Mouse (Mus musculus) midbrain, embryonic 11.5 days (tissue): ENCODE measurements around the gene Glis2. TPM values are rescaled to one million over a fixed set of nuclear protein-coding genes. Genes with fewer than 3 reads are reported as not detected.

Source experiments
- ATAC-seq: fragments of 200-750 bp; cut with Nextera tagmentation; 2 replicates; pipeline ENCODE4 v1.8.0; 2017; ENCODE audit warnings: moderate TSS enrichment, moderate library complexity; ENCODE audit not compliant: low FRiP score
- DNase-seq: peaks from one replicate; pipeline ENCODE4 v3.0.0; 2015; ENCODE audit warnings: low spot score; ENCODE audit errors: missing footprints
- H3K27ac ChIP-seq: fragments of 300-500 bp; sonication (generic); 2 replicates; pipeline ENCODE4 v1.5.1; 2014; ENCODE audit warnings: low read depth, low read length
- H3K27me3 ChIP-seq: fragments of 300-500 bp; sonication (generic); 2 replicates; pipeline ENCODE4 v1.6.1; 2014; ENCODE audit warnings: mild to moderate bottlenecking, low read length, moderate library complexity, mixed read lengths; ENCODE audit not compliant: control insufficient read depth, insufficient read depth
- H3K36me3 ChIP-seq: fragments of 300-500 bp; sonication (generic); 2 replicates; pipeline ENCODE4 v1.6.1; 2014; ENCODE audit warnings: mild to moderate bottlenecking, low read length, moderate library complexity, mixed read lengths; ENCODE audit not compliant: control insufficient read depth, insufficient read depth
- H3K4me1 ChIP-seq: fragments of 300-500 bp; sonication (generic); 2 replicates; pipeline ENCODE4 v1.6.1; 2014; ENCODE audit warnings: low read length; ENCODE audit not compliant: control insufficient read depth, insufficient read depth
- H3K4me2 ChIP-seq: fragments of 300-500 bp; sonication (generic); 2 replicates; pipeline ENCODE4 v1.6.1; 2014; ENCODE audit warnings: mild to moderate bottlenecking, moderate library complexity
- H3K4me3 ChIP-seq: fragments of 300-500 bp; sonication (generic); 2 replicates; pipeline ENCODE4 v1.5.1; 2014; ENCODE audit warnings: low read depth, low read length
- H3K9ac ChIP-seq: fragments of 300-500 bp; sonication (generic); 2 replicates; pipeline ENCODE4 v1.6.1; 2014; ENCODE audit warnings: low read length
- H3K9me3 ChIP-seq: fragments of 300-500 bp; sonication (generic); 2 replicates; pipeline ENCODE4 v1.6.1; 2016; ENCODE audit warnings: low read length; ENCODE audit not compliant: control insufficient read depth
- WGBS: fragments of 180-500 bp; shearing (Covaris S2); extraction: QIAGEN DNeasy Blood & Tissue Kit; methylation state at CpG from one replicate; pipeline ENCODE4 v1.1.7; 2014; 5-methylcytosine and 5-hydroxymethylcytosine counted together
- polyA plus RNA-seq: library from polyadenylated mRNA; unstranded; fragments of >200 nt; fragmentation: Nextera tagmentation; extraction: Ambion mirVana; gene quantifications from 2 replicates; pipeline ENCODE4 v1.2.1, GENCODE M21; 2014

Gene Glis2
- polyA plus RNA-seq, 1 experiment from 2014 or later: 27.2 TPM

DNA sequence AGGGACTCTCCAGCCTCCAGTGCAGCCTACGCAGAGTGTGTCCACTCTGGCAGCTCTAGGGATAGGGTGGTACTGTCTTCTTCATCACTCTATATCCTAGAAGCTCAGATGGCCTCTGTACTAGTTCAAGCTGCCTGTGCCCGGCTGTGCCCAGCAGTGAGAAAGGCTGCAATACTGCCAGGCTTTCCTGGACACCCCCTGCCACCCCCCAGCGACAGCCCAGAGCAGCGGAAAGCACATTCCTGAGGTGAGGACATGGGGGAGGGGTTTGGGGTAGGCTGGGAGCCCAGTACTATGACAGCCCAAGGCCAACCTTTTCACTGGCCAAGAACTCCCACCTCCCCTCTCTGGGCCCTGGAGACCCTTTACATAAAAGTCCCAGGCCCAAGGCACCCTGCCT is 41.2 kb downstream of the Glis2 start:
- Histone ChIP-seq H3K9ac (no peak overlapping the region), H3K27me3 (no peaks in the 10 kb centered on the region), H3K36me3 (no peaks in the 10 kb centered on the region), H3K27ac (no peak overlapping the region), H3K4me1 (peaks cover 5% of the 10 kb centered on the region), H3K4me2 (no peak overlapping the region), H3K4me3 (no peak overlapping the region), H3K9me3 (no peaks in the 10 kb centered on the region)
- WGBS: 67% methylated on average over 4 of the region's 4 CpGs
- DNase-seq (no peak), ATAC-seq (no peak)

DNA sequence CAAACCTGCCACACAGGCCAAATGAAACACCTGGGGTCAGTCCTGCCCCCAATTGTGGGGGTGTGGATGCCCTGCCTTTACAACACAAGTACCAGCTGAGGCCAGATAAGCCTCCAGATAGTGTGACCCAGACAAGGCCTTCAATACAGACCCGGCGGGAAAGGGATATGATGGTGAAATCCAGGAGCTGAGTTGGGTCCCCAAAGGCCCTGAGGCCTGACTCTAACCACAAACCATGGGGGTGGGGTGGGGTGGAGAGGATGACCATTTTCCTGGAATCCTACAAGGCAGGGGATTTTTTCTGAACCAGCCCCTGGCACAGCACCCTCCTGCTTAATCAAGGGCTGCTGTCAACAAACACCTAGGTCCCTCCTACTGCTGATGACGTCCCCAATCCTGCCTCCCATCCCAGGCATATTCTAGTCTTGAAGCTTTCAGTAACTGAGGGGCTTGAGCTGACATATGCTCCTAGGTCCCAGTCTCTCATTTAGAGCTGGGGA is 44.4 kb downstream of the Glis2 start:
- peaks cover 12% of the 10 kb centered on the region for H3K4me1 ChIP-seq
- no peak overlapping the region for H3K4me3 ChIP-seq
- WGBS: 90% methylated on average over 3 of the region's 3 CpGs
- H3K27me3 ChIP-seq: no peaks in the 10 kb centered on the region
- no peak overlapping the region for H3K9ac ChIP-seq
- ATAC-seq (no peak), DNase-seq (no peak)
- H3K27ac ChIP-seq: no peak overlapping the region
- H3K36me3 ChIP-seq: no peaks in the 10 kb centered on the region
- no peaks in the 10 kb centered on the region for H3K9me3 ChIP-seq
- H3K4me2 ChIP-seq: no peak overlapping the region

DNA sequence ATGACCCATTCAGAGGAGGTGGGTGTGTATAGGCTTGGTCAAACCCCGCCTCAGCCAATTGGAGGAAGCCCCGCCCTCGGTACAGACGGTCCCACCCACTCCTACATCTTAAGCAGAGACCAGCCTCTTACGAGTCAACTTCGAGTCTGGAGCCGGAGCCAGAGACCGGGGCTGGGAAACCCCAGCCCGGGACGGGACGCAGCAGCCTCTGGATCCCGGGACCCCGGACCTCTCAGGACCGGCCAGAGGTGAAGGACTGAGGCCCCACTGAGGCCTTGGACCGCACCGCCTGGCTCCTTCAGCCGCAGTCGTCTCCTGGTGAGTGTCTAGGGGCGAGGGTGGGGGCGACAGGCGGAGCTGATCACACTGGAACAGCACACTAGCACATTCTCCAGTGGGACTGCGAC is 45.3 kb downstream of the Glis2 start, which contains the start of the genes Vasn and Dnaja3:
Vasn (plus strand) TSS at position 111 of the 407 bp plus-strand sequence.
Dnaja3 (plus strand) TSS at position 159 of the 407 bp plus-strand sequence.
- peak within 1 kb of the TSS; percentile 64 for H3K9ac ChIP-seq
- under 1% methylated on average over 22 of the region's 22 CpGs for WGBS
- ATAC-seq: peak; percentile 96
- 0 out of 2 replicates have a peak within 1 kb of the TSS, but pooled peaks have one; percentile 9 for H3K27ac ChIP-seq
- DNase-seq: peak; percentile 97
- H3K4me1 ChIP-seq: peaks cover 12% of the 10 kb centered on the region
- H3K9me3 ChIP-seq: no peaks in the 10 kb centered on the region
- no peaks in the 10 kb centered on the region for H3K36me3 ChIP-seq
- peak within 1 kb of the TSS; percentile 45 for H3K4me3 ChIP-seq
- peak within 1 kb of the TSS; percentile 68 for H3K4me2 ChIP-seq
- no peaks in the 10 kb centered on the region for H3K27me3 ChIP-seq

DNA sequence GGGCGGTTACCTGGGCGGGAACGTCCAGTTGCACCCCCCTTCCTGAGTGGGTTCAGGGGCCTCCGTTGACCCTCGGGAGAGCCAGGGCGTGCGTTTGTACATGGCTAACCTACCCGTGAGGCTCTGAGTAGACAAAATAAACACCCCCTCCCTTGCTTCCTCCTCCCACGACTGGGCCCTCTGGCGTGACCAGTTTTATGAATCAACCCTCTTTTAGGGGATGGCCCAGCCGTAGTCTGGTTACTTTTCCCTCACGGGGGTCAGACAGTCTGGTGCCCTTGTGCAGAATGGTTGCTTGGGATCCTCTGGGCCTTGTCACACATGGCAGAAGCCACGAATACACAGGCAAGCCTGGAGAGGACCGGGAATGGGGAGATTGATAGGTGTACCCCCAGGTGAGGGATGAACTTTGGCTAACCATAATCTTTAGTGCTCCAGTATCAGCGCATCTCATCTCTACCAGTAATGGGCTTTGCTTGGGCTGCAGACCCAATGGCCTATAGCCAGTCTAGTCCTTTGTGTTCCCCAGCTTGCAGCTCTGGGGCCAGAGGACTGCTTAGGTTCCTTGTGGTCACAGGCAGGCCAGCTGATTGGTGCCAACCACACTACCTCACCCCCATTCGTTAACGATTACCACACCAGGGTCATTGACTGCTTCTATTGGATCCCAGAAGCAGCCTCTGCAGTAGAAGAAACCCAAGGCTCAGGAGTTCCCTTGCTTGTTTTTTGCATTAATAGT is 45.9 kb downstream of the Glis2 start:
- peak overlapping the region; percentile 68 for H3K4me2 ChIP-seq
- H3K4me3 ChIP-seq: peak overlapping the region; percentile 45
- H3K4me1 ChIP-seq: peaks cover 12% of the 10 kb centered on the region
- H3K9ac ChIP-seq: peak overlapping the region; percentile 64
- 0 out of 2 replicates have a peak, but pooled peaks have one; percentile 10 for ATAC-seq
- no peaks in the 10 kb centered on the region for H3K36me3 ChIP-seq
- no peak for DNase-seq
- WGBS: 13% methylated on average over 17 of the region's 17 CpGs
- H3K27ac ChIP-seq: 0 out of 2 replicates have a peak overlapping the region, but pooled peaks have one; percentile 9
- H3K9me3 ChIP-seq: no peaks in the 10 kb centered on the region
- H3K27me3 ChIP-seq: no peaks in the 10 kb centered on the region

DNA sequence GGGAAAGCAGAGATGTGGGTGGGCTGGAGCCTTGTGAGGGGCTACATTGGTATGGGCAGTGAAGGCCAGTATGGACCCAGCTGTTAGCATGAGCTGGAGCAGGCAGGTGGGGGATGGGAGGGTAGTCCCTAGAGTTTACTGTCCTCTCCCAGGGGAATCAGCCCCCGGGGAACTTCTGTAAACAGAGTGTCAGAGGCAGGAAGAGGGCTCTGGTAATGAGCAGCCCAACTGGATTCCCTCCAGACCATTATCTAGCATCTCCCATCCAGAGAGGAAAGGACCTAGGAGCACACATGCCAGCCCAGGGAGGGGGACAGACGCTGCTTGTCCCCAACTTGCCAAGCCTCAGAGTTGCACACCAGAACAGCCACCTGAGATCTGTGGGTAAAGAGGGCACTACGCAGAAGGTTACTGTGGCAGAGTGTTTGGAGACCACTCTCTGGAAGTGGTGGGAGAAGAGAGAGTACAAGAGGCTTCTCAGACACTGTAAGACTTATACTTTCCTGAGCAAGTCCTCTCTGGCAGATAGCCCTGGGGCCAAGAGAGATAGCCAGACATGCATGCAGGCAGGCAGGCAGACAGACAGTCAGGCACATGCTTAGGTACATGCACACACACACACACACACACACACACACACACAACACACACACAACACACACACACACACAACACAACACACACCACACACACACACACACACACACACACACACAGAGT is 46.8 kb downstream of the Glis2 start:
- H3K9me3 ChIP-seq: no peaks in the 10 kb centered on the region
- peaks cover 12% of the 10 kb centered on the region for H3K4me1 ChIP-seq
- ATAC-seq (no peak), DNase-seq (no peak)
- H3K27me3 ChIP-seq: no peaks in the 10 kb centered on the region
- no peak overlapping the region for H3K4me3 ChIP-seq
- peak overlapping the region; percentile 64; the same call in 1 of the 2 replicates for H3K9ac ChIP-seq
- 57% methylated on average over 3 of the region's 3 CpGs for WGBS
- peak overlapping the region; percentile 68 for H3K4me2 ChIP-seq
- H3K36me3 ChIP-seq: no peaks in the 10 kb centered on the region
- H3K27ac ChIP-seq: no peak overlapping the region

DNA sequence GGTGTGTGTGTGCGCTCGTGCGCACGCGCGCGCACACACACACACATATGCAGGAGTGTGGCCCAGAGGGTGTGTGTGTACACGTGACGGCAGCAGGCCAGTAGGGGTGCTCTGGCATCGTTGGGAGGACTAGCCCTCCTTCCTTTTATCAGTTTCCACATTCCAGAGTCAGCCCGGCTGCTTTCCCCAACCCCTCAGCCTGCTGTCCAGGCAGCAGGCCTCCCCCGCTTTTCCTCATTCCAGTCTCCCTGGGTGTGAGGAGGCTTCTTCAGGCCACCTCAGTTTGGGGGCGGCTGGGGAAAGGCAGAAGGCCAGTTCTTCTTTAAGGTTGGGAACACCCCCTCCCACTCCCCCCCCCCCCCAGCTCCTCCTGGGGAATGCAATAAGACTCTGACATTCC is 47.7 kb downstream of the Glis2 start:
- DNase-seq (no peak), ATAC-seq (no peak)
- Histone ChIP-seq H3K9me3 (no peaks in the 10 kb centered on the region), H3K36me3 (no peaks in the 10 kb centered on the region; the same call in 1 of the 2 replicates), H3K27me3 (no peaks in the 10 kb centered on the region), H3K27ac (no peak overlapping the region; the same call in 1 of the 2 replicates), H3K4me1 (peaks cover 12% of the 10 kb centered on the region), H3K9ac (no peak overlapping the region; the same call in 1 of the 2 replicates), H3K4me2 (no peak overlapping the region; the same call in 1 of the 2 replicates), H3K4me3 (no peak overlapping the region)
- WGBS: 40% methylated on average over 13 of the region's 13 CpGs

DNA sequence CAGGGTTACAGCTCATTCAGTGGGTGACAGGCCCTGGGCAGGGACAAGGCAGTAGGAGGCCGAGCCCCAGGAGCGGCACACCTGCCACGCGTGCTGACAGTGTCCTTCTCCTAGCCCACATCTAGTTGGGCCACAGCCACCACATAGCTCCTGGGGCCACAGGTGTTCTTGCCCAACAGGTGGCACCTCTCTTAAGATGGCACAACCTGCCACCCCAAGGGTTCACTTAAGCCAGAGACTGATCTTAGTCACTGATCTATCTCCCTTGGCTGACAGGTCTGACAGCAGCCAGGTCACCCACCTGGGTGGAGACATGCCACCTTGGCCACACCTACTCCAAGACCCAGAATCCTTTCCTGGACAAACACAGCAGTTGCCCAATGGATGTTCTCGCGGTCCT is 48.4 kb downstream of the Glis2 start:
- Histone ChIP-seq H3K4me3 (no peak overlapping the region), H3K27me3 (no peaks in the 10 kb centered on the region), H3K9ac (no peak overlapping the region), H3K36me3 (no peaks in the 10 kb centered on the region; the same call in 1 of the 2 replicates), H3K27ac (no peak overlapping the region), H3K4me1 (peaks cover 12% of the 10 kb centered on the region), H3K9me3 (no peaks in the 10 kb centered on the region), H3K4me2 (no peak overlapping the region)
- WGBS: 84% methylated on average over 6 of the region's 6 CpGs
- ATAC-seq (no peak), DNase-seq (no peak)

DNA sequence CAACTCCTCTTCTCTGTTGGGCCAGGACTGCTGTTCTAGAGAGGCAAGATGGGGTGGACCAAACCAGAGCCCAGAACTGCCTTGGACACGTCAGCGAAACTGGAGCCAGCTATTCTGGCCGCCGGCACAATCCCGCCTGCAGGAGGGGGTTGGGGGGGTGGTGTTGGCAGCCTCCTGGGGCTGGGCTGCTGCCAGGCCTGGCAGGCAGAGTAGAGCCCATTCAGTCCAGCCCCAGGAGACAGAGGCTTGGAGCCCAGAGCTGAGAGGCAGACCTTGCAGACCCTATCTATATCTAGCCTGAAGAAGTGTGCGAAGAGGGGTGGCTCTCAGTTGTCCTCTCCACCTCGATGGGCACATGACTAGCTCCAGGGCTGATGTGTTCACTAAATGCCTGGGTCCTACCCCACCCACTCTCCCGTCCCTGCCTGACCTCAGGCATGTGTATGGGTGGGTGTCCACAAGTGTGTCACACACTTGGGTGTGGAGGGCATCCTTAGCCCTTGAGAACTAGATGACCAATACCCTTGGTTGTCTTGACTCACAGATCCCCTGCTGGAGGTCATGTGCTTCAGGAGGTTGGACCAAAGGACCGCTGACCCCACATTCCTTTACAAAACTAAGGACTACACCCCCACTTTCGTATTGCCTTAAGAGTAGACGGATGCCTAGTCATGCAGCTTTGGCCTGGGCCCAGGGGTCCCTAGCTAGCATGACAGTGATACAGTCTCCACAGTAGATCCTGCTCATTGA is 49.3 kb downstream of the Glis2 start:
- no peaks in the 10 kb centered on the region for H3K27me3 ChIP-seq
- no peaks in the 10 kb centered on the region for H3K9me3 ChIP-seq
- DNase-seq (no peak), ATAC-seq (no peak)
- no peak overlapping the region for H3K9ac ChIP-seq
- 75% methylated on average over 11 of the region's 11 CpGs for WGBS
- no peak overlapping the region for H3K4me2 ChIP-seq
- H3K27ac ChIP-seq: no peak overlapping the region
- H3K4me3 ChIP-seq: no peak overlapping the region
- peaks cover 12% of the 10 kb centered on the region for H3K4me1 ChIP-seq
- no peaks in the 10 kb centered on the region; the same call in 1 of the 2 replicates for H3K36me3 ChIP-seq
